In genomic region chr1:169721836-169722235, GRCm38 (mm10) we compare ENCODE assay signal across 24 mouse cellular contexts. TPM values are rescaled to one million over a fixed set of nuclear protein-coding genes. Genes with fewer than 3 reads are reported as not detected.
DNase-seq lines count a peak whose midpoint lies in the region; ATAC-seq lines count a peak whose summit lies in the region.
"Had no signal": no experiment of that assay in that cellular context is flagged by ENCODE, and none has a peak within 500 bp of the region (broad histone marks: within the 10 kb centered on the region; RNA-seq: fewer than 3 reads in every experiment).

No protein-coding gene starts in this region.

- peaks cover 7% of the 10 kb centered on the region for H3K9me3 ChIP-seq in megakaryocyte, embryonic 14.5 days
- no peaks in the 10 kb centered on the region for H3K9me3 ChIP-seq in forebrain, embryonic 16.5 days (ENCODE audit: control insufficient read depth, low read length)

- no peaks in the 10 kb centered on the region for H3K27me3 ChIP-seq in megakaryocyte, embryonic 14.5 days (replicated peaks)
- H3K27me3 ChIP-seq in forebrain, embryonic 16.5 days (replicated peaks; ENCODE audit: control insufficient read depth, insufficient read depth, low read length): no peaks in the 10 kb centered on the region
- H3K27me3 ChIP-seq: Patski had no signal

- no peaks in the 10 kb centered on the region for H3K4me1 ChIP-seq in megakaryocyte, embryonic 14.5 days
- no peaks in the 10 kb centered on the region for H3K4me1 ChIP-seq in forebrain, embryonic 16.5 days (replicated peaks; ENCODE audit: control insufficient read depth, insufficient read depth, low read length)

- H3K4me3 ChIP-seq in megakaryocyte, embryonic 14.5 days (replicated peaks): peak overlapping the region; percentile 54
- H3K4me3 ChIP-seq in forebrain, embryonic 16.5 days (replicated peaks; ENCODE audit: low read length): no peak overlapping the region

- WGBS in forebrain, embryonic 16.5 days: 78% methylated on average over 2 of the region's 2 CpGs

- H3K27ac ChIP-seq in forebrain, embryonic 16.5 days (ENCODE audit: low read length): no peak overlapping the region

- H3K36me3 ChIP-seq in megakaryocyte, embryonic 14.5 days (replicated peaks; ENCODE audit: low read length): no peaks in the 10 kb centered on the region
- no peaks in the 10 kb centered on the region for H3K36me3 ChIP-seq in forebrain, embryonic 16.5 days (ENCODE audit: control insufficient read depth, insufficient read depth)
- H3K36me3 ChIP-seq: G1E had no signal

- no peak overlapping the region for H3K4me2 ChIP-seq in forebrain, embryonic 16.5 days (ENCODE audit: low read length)

- no peak overlapping the region for H3K9ac ChIP-seq in forebrain, embryonic 16.5 days (replicated peaks; ENCODE audit: low read depth, low read length)

- ATAC-seq in megakaryocyte, adult 5-6 weeks (ENCODE audit: poor library complexity, severe bottlenecking): no peak
- ATAC-seq in forebrain, embryonic 16.5 days: no peak
- ATAC-seq in frontal cortex, adult (ENCODE audit: low TSS enrichment): no peak
- ATAC-seq: activated CD4-positive, CD25-positive, alpha-beta regulatory T cell, adult 4 months; CD4-positive, CD25-positive, alpha-beta regulatory T cell, adult 4 months; Patski had no signal

- DNase-seq in 3T3-L1 (ENCODE audit: low read depth, low spot score): peak; percentile 57
- peak; percentile 55 for DNase-seq in NIH3T3 (ENCODE audit: low read depth)
- DNase-seq: adrenal gland, adult 2 months; adrenal gland, adult 8-10 months; adrenal gland, postnatal 10 days; adrenal gland, postnatal 14 days; adrenal gland, postnatal 25 days; adrenal gland, postnatal 36 days; B cell, adult 2 months; cerebellum, adult 11 months; cerebellum, adult 11-12 months; cerebellum, adult 18-20 months; cerebellum, adult 2 months; cerebellum, adult 8-10 months had no signal

RNA-seq across cellular contexts. Expression of gene Rgs4, which starts 25.6 kb away (rescaled TPM):
- polyA plus RNA-seq in megakaryocyte, embryonic 14.5 days (2012; ENCODE audit: insufficient read depth, low replicate concordance): not detected in 2 replicates
- not detected in 2 replicates for total RNA-seq in megakaryocyte, adult 5-6 weeks (2015)
- total RNA-seq in megakaryocyte, adult 5-6 weeks (2017): 0.04 TPM in 1 of 2 replicates, not detected in the other
- 64.1 and 89.6 TPM in 2 replicates for polyA plus RNA-seq in forebrain, embryonic 16.5 days (2015; fragmentation: Nextera tagmentation; extraction: Ambion mirVana)
- total RNA-seq: CH12.LX, G1E, MEL had no signal
- polyA plus RNA-seq: activated CD4-positive, CD25-positive, alpha-beta regulatory T cell, adult 4 months; CD4-positive, CD25-positive, alpha-beta regulatory T cell, adult 4 months; G1E had no signal

Comparison
In these comparisons a context has a peak if more than half of its experiments do, and no peak if none do; other contexts are left out.
1. RNA of gene Rgs4, which starts 25.6 kb away (polyA plus RNA-seq): 64.1 to 89.6 TPM in forebrain, embryonic 16.5 days; not detected in megakaryocyte, embryonic 14.5 days; every median in the first group is over 10 times any median in the second.